Mouse (Mus musculus) cortical plate, adult 2 months (tissue): ENCODE measurements at regions not wholly inside any gene's neighbourhood (a gene's known extent, or its start where the extent isn't known, plus 50 kb on each side); places are given as distances from the start of the nearest gene placed in this dataset.

ENCODE experiments used
- H3K27ac ChIP-seq: fragments of 200-500 bp; 2 replicates; pipeline ENCODE4 v1.5.1; 2012; ENCODE audit warnings: low read length, control low read depth, inconsistent platforms; ENCODE audit not compliant: insufficient read depth
- H3K4me1 ChIP-seq: fragments of 200-500 bp; 2 replicates; pipeline ENCODE4 v1.6.1; 2011; ENCODE audit warnings: low read length; ENCODE audit not compliant: control insufficient read depth, insufficient read depth
- H3K4me3 ChIP-seq: fragments of 200-500 bp; 2 replicates; pipeline ENCODE4 v1.5.1; 2011; ENCODE audit warnings: mild to moderate bottlenecking, low read length, control low read depth; ENCODE audit not compliant: insufficient read depth
- CTCF ChIP-seq: fragments of 200-500 bp; IDR thresholded peaks from 2 replicates; pipeline ENCODE4 v1.5.1; 2011; ENCODE audit warnings: mild to moderate bottlenecking, control low read depth, low read length; ENCODE audit not compliant: insufficient read depth; ENCODE audit errors: extremely low read depth
- POLR2A ChIP-seq: fragments of 200-500 bp; IDR thresholded peaks from 2 replicates; pipeline ENCODE4 v1.6.1; 2011; ENCODE audit warnings: mild to moderate bottlenecking, low read length, control low read depth; ENCODE audit not compliant: insufficient read depth; ENCODE audit errors: extremely low read depth

GRCm38 (mm10) chr14:72226946-72227345 lies 264.7 kb downstream of the Gm9195 start:
- no peaks in the 10 kb centered on the region for H3K4me1 ChIP-seq
- no peak overlapping the region for H3K27ac ChIP-seq
- H3K4me3 ChIP-seq, result no peak overlapping the region
- TF ChIP-seq CTCF (no peak), POLR2A (no peak)

GRCm38 (mm10) chr14:72222836-72223235 lies 268.8 kb downstream of the Gm9195 start:
- TF ChIP-seq POLR2A (no peak), CTCF (no peak)
- no peak overlapping the region for H3K4me3 ChIP-seq
- no peak overlapping the region for H3K27ac ChIP-seq
- no peaks in the 10 kb centered on the region for H3K4me1 ChIP-seq

- Histone ChIP-seq H3K4me3 (no peak overlapping the region), H3K27ac (no peak overlapping the region), H3K4me1 (no peaks in the 10 kb centered on the region)
- TF ChIP-seq POLR2A (no peak), CTCF (no peak)
These were observed 272.1 kb downstream of the Gm9195 start for GRCm38 (mm10) chr14:72219523-72219922.

- TF ChIP-seq CTCF (no peak), POLR2A (no peak)
- no peak overlapping the region for H3K4me3 ChIP-seq
- H3K27ac ChIP-seq, result no peak overlapping the region
- H3K4me1 ChIP-seq, result no peaks in the 10 kb centered on the region
These were observed 291.3 kb downstream of the Gm9195 start for GRCm38 (mm10) chr14:72200307-72200706.

GRCm38 (mm10) chr14:72199900-72200299 lies 291.7 kb downstream of the Gm9195 start:
- Histone ChIP-seq H3K4me1 (no peaks in the 10 kb centered on the region), H3K4me3 (no peak overlapping the region), H3K27ac (no peak overlapping the region)
- no peak for TF ChIP-seq POLR2A
- no peak for TF ChIP-seq CTCF

- no peak for TF ChIP-seq CTCF
- H3K27ac ChIP-seq, result no peak overlapping the region
These were observed 293.7 kb downstream of the Gm9195 start for GRCm38 (mm10) chr14:72197972-72198371.

GRCm38 (mm10) chr14:72187329-72187984 lies 304.2 kb downstream of the Gm9195 start:
- Histone ChIP-seq H3K27ac (no peak overlapping the region), H3K4me3 (no peak overlapping the region)
- TF ChIP-seq CTCF (peak; percentile 84), POLR2A (no peak)

More at GRCm38 (mm10) chr14:72197972-72198371, 293.7 kb downstream of the Gm9195 start:
- H3K4me1 ChIP-seq, result no peaks in the 10 kb centered on the region
- no peak overlapping the region for H3K4me3 ChIP-seq

GRCm38 (mm10) chr14:72175751-72176150 lies 315.9 kb downstream of the Gm9195 start:
- no peak for TF ChIP-seq POLR2A
- no peak for TF ChIP-seq CTCF

More at GRCm38 (mm10) chr14:72187329-72187984, 304.2 kb downstream of the Gm9195 start:
- H3K4me1 ChIP-seq, result no peaks in the 10 kb centered on the region

GRCm38 (mm10) chr14:72172549-72173405 lies 318.9 kb downstream of the Gm9195 start:
- no peaks in the 10 kb centered on the region for H3K4me1 ChIP-seq

More at GRCm38 (mm10) chr14:72175751-72176150, 315.9 kb downstream of the Gm9195 start:
- no peak overlapping the region for H3K27ac ChIP-seq
- no peak overlapping the region for H3K4me3 ChIP-seq
- no peaks in the 10 kb centered on the region for H3K4me1 ChIP-seq

More at GRCm38 (mm10) chr14:72172549-72173405, 318.9 kb downstream of the Gm9195 start:
- no peak overlapping the region for H3K27ac ChIP-seq
- no peak overlapping the region for H3K4me3 ChIP-seq
- TF ChIP-seq POLR2A (no peak), CTCF (no peak)
